Mouse (Mus musculus): ENCODE data around the gene Grip2.

Gene Grip2

DNA sequence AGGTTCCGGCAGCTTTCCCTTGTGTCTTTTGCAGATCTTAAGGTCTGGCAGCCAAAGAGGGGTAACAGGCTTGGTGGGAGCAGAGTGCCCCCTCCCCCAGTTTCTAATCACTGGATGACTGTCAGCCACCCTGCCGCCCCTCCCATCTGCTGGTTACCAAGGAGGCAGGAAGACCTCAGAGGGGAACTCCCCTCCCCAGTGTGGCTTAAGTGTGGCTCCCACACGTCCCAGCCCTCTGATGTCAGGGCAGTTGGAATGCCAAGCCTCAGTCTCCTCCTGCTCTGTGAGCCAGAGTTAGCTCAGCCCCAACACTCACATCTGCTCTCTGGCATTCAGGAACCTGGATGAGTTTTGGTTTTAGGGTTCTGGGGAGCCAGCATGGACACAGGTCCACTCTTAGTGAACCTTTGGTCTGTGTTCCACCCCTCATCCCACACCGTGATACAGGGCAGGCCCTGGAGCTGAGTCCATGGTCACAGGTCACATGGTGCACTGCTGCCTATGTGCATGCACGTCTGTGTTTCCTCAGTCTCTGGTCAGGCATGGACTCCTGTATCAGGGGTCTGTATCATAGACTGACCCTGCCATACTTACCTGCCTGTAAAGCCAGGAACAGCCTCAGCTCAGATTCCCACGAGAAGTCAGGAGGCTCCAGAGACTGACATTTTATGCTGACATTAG is 98.0 kb downstream of the Grip2 start:
- no peak for DNase-seq

- no peak for DNase-seq
These were observed 99.7 kb downstream of the Grip2 start for GRCm38 (mm10) chr6:91727361-91727760.

DNA sequence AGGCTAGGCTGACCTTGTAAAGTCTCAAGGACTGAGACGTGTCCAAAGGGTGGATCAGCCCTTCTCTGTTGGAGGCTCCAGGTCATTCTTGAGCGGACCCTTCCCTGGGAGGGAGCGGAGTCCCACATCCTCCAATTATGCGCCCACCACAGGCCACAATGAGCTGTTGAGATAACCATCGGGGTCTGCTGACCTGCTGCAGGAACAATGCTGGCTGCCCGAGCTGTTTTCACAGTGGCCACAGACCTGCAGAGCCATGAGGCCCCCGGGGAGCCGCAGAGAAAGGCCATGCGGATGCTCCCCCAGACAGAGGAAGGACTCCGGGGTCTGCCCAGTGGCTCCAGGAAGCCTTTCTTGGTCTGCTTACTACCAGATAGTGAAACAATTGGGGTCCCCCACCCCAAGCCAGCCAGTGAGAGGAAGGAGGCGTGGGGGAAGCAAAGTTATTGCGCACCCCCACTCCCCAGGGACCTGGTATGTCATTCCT is 105.8 kb downstream of the Grip2 start:
- DNase-seq, result no peak

GRCm38 (mm10) chr6:91720588-91721214 is 106.3 kb downstream of the Grip2 start:
- DNase-seq, result no peak

DNA sequence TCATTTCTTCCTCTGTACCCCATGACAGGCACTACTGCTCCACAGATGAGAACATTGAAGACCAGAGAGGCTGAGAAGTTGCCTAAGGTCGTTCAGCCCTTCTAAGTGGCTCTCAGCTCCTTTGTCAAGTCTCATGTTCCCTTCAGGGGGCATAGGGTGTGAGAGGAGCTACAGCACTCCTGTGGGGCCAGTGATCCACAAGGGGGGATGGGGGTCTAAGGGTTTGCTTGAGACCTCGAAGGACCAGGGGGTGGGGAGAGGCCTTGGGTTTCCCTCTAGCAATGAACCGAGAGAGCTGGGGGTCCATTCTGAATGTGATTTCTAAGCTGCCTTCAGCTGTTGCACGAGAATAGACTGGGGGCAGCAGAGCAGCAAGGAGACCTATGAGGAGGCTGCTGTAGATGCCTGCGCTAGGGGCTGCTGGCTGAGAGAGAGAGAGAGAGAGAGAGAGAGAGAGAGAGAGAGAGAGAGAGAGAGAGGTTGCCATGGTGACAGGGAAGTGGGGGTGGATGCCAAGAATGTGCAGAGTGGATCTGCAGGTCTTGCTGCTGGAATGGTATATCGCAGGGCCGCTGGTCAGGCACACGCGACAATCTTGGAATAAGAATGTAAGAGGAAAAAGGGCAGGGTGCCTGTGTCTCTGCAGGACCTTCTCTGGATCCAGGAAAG is 107.1 kb downstream of the Grip2 start:
- DNase-seq, result peak; percentile 70

- DNase-seq, result peak; percentile 57
These were observed 107.9 kb downstream of the Grip2 start for GRCm38 (mm10) chr6:91719042-91719747.

DNA sequence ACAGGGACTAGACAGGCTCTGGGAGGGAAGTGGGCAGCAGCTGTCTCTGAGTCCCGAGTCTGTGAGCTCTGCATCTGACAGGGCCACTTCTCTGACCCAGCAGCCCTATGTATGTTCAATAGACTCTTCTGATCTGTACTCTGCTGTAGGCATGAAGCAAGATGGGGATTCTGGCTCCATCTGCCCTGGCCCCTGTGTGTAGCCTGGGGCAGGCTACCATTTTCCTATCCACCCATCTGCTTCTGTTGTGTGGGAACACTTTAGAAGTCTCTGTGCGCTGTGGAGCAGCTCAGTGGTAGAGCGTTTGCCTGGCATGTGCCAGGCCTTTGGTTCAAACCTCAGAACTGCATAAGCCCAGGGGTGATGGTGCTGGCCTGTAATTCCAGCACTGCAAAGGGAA is 108.4 kb downstream of the Grip2 start:
- DNase-seq, result no peak

GRCm38 (mm10) chr6:91718067-91718466 is 109.0 kb downstream of the Grip2 start:
- DNase-seq, result no peak

GRCm38 (mm10) chr6:91715988-91716810 is 110.9 kb downstream of the Grip2 start:
- DNase-seq, result no peak

DNA sequence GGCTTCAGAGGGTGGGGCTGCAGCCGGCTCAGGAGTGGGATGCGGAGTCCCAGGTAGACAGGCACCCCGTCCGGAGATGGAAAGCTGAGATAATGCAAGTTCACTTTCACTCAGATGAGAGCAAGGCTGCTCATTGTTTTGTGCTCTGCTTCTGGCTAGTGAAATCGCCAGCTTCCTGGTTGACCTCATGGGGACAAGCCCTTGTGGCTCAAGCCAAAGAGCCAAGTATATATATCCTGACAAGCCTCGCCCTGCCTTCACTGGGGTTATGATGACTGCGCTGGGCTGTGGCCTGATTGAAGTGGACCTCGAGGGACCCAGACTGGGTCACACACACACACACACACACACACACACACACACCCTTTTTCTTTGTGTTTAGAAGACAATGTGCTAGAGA is 112.0 kb downstream of the Grip2 start:
- DNase-seq, result no peak

- no peak for DNase-seq
These were observed 113.6 kb downstream of the Grip2 start for GRCm38 (mm10) chr6:91713370-91713896.

- DNase-seq, result no peak
These were observed 114.2 kb downstream of the Grip2 start for GRCm38 (mm10) chr6:91712855-91713331.

- no peak for DNase-seq
These were observed 114.8 kb downstream of the Grip2 start for GRCm38 (mm10) chr6:91712097-91712854.
